Mouse (Mus musculus): ENCODE results near the gene Cct2.

- no peak for TF ChIP-seq POLR2A (IDR thresholded peaks at IDR 0.05; ENCODE audit: low read depth, low read length)
- TF ChIP-seq CTCF (IDR thresholded peaks at IDR 0.05; ENCODE audit: extremely low read depth, insufficient read length, insufficient replicate concordance, low read depth, low read length), result no peak
Observed at GRCm38 (mm10) chr10:117100175-117100574, 36.6 kb upstream of the Cct2 start.
